Mouse (Mus musculus) cerebellum, adult 2 months (tissue): ENCODE measurements at regions not wholly inside any gene's neighbourhood (a gene's known extent, or its start where the extent isn't known, plus 50 kb on each side); places are given as distances from the start of the nearest gene placed in this dataset.

Experiments used
- DNase-seq, 2 experiments: peaks; one replicate each; pipeline ENCODE4 v3.0.0; 2021
- H3K27ac ChIP-seq: fragments of 200-500 bp; 2 replicates; pipeline ENCODE4 v1.5.1; 2012; ENCODE audit warnings: low read length, control low read depth, inconsistent platforms; ENCODE audit not compliant: insufficient read depth
- H3K27me3 ChIP-seq: fragments of 200-500 bp; 2 replicates; pipeline ENCODE4 v1.6.1; 2012; ENCODE audit warnings: inconsistent platforms, mild to moderate bottlenecking, low read length, moderate library complexity; ENCODE audit not compliant: control insufficient read depth, insufficient read depth
- H3K4me1 ChIP-seq: fragments of 200-500 bp; 2 replicates; pipeline ENCODE4 v1.6.1; 2011; ENCODE audit warnings: low read length; ENCODE audit not compliant: control insufficient read depth, insufficient read depth
- H3K4me3 ChIP-seq: fragments of 200-500 bp; replicated peaks from 2 replicates; pipeline ENCODE3; 2011; ENCODE audit warnings: mild to moderate bottlenecking, low read depth, low read length, control low read depth; ENCODE audit not compliant: insufficient read depth
- CTCF ChIP-seq: fragments of 200-500 bp; IDR thresholded peaks from 2 replicates; pipeline ENCODE4 v1.5.1; 2011; ENCODE audit warnings: low read depth, mild to moderate bottlenecking, control low read depth, low read length, moderate library complexity, borderline replicate concordance; ENCODE audit not compliant: insufficient read depth
- POLR2A ChIP-seq: fragments of 200-500 bp; IDR thresholded peaks from 2 replicates; pipeline ENCODE4 v1.6.1; 2011; ENCODE audit warnings: low read length, control low read depth, borderline replicate concordance; ENCODE audit not compliant: insufficient read depth
- WGBS: fragments of 180-500 bp; shearing (Covaris S2); methylation state at CpG from one replicate; pipeline ENCODE4 v1.1.7; 2018; 5-methylcytosine and 5-hydroxymethylcytosine counted together

GRCm38 (mm10) chrX:161426625-161427024, 139.4 kb downstream of the Gm15262 start:
- no peak for TF ChIP-seq CTCF
- TF ChIP-seq POLR2A = no peak
- DNase-seq = peak; percentile 41 to 75
- peaks cover 3% of the 10 kb centered on the region; the same call in 1 of the 2 replicates for H3K4me1 ChIP-seq
- no peak overlapping the region for H3K27ac ChIP-seq
- H3K4me3 ChIP-seq = no peak overlapping the region
- no peaks in the 10 kb centered on the region for H3K27me3 ChIP-seq

GRCm38 (mm10) chrX:161428012-161428411, 140.8 kb downstream of the Gm15262 start:
- Histone ChIP-seq H3K4me1 (peaks cover 3% of the 10 kb centered on the region; the same call in 1 of the 2 replicates), H3K4me3 (no peak overlapping the region), H3K27ac (no peak overlapping the region), H3K27me3 (no peaks in the 10 kb centered on the region)
- 66% methylated on average over 5 of the region's 5 CpGs for WGBS
- TF ChIP-seq POLR2A = no peak
- TF ChIP-seq CTCF = no peak
- DNase-seq = peak in 1 of 2 experiments; percentile 4

DNA sequence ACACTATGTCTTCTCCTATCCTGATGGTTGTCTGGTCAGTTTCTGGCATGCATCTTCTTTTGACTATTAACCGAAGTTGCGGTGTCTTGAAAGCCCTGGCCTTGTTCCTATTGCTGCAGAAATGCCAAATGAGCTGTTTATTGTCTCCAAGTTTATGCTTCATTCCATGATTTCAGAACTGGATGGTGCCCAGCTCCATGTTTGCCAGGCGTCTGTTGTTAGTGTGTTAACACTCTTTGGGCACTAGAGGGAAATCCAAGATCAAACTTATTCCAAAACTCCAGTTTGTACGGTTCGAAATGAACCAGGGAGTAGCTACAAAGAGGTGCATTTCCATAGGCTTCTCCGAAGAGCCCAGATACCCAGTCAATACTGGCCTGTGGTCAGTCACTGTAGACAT, 148.1 kb downstream of the Gm15262 start:
- H3K4me1 ChIP-seq = no peaks in the 10 kb centered on the region
- no peaks in the 10 kb centered on the region for H3K27me3 ChIP-seq
- 23% methylated on average over 6 of the region's 6 CpGs for WGBS
- no peak overlapping the region for H3K27ac ChIP-seq
- TF ChIP-seq CTCF = no peak
- TF ChIP-seq POLR2A = no peak
- no peak for DNase-seq
- no peak overlapping the region for H3K4me3 ChIP-seq
